Comparison of ENCODE assay signal across 10 mouse cellular contexts in the genomic region with DNA sequence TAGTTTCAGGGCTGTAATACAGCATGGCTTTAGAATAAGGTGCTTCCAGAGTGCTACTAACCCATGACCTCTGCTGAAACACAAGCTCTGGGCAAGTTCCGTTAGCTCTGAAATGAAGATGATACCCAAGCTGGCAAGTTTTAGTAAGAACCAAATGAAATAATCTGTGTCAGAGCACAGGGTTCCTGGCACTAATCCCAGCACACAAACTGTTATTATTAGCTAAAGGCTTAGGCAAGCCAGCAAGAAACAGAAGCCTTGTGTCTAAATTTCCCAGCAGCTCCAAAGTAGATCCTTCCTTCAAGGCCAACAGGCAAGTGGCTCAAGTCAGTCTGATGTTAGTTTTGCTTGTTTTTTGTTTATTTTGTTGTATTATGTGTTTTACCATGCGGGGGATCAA. TPM values are rescaled to one million over a fixed set of nuclear protein-coding genes. Genes with fewer than 3 reads are reported as not detected.
DNase-seq lines count a peak whose midpoint lies in the region.
"Had no signal": no experiment of that assay in that cellular context is flagged by ENCODE, and none has a peak within 500 bp of the region (broad histone marks: within the 10 kb centered on the region; RNA-seq: fewer than 3 reads in every experiment).

No protein-coding gene starts in this region.

- intact Hi-C loops in left cerebral cortex, postnatal 25 days (cut with DNase I) = no loop called here
- intact Hi-C loops in left cerebral cortex, postnatal 4 days (cut with DNase I) = no loop called here
- intact Hi-C loops in gastrocnemius, postnatal 14 days (cut with DNase I; ENCODE audit: low total_unique reads) = no loop called here

- peak; percentile 20 for DNase-seq in cerebellum, adult 9-11 months
- DNase-seq in cerebellum, postnatal 4 days (ENCODE audit: low spot score in 2 of 2) = no peak
- DNase-seq in left cerebral cortex, postnatal 25 days (ENCODE audit: low spot score in 2 of 2) = peak; percentile 16 to 33
- no peak for DNase-seq in left cerebral cortex, postnatal 4 days
- DNase-seq in adipocyte (ENCODE audit: low spot score) = peak; percentile 85
- DNase-seq in gastrocnemius, postnatal 14 days = peak; percentile 43
- no peak for DNase-seq in kidney, adult 8-10 months
- no peak for DNase-seq in heart, adult 11 months
- DNase-seq: heart, postnatal 4 days; midbrain, embryonic 14.5 days had no signal

RNA-seq across cellular contexts. Expression of a gene that starts 56.2 kb away (rescaled TPM):
- 10 to 100 TPM; 38.6 to 53.1 TPM for total RNA-seq in left cerebral cortex, postnatal 25 days (2021)
- total RNA-seq in left cerebral cortex, postnatal 4 days (2021) = 10 to 100 TPM; 46.7 to 59.3 TPM
- 10 to 100 TPM; 17.7 to 25.1 TPM for total RNA-seq in gastrocnemius, postnatal 14 days (2021)

Comparison
In these comparisons a context has a peak if more than half of its experiments do, and no peak if none do; other contexts are left out.
1. DNase-seq: peak in cerebellum, adult 9-11 months (single experiment), left cerebral cortex, postnatal 25 days (2 of 2), adipocyte (single experiment) and gastrocnemius, postnatal 14 days (single experiment); none in cerebellum, postnatal 4 days (0 of 2), left cerebral cortex, postnatal 4 days (single experiment), kidney, adult 8-10 months (0 of 2) and heart, adult 11 months (single experiment).